Mouse (Mus musculus) kidney, adult 2 months (tissue): Measurements from ENCODE around the gene Arvcf. TPM values are rescaled to one million over a fixed set of nuclear protein-coding genes. Genes with fewer than 3 reads are reported as not detected.
A peak's percentile ranks its signal among the peaks of the same experiment; 100 is the strongest.

ENCODE experiments used
- DNase-seq: peaks from one replicate; pipeline ENCODE4 v3.0.0; 2021
- H3K27ac ChIP-seq: fragments of 200-500 bp; 2 replicates; pipeline ENCODE4 v1.5.1; 2012; ENCODE audit warnings: low read depth, low read length, control low read depth, inconsistent platforms; ENCODE audit not compliant: insufficient read depth
- H3K27me3 ChIP-seq: fragments of 200-500 bp; replicated peaks from 2 replicates; pipeline ENCODE4 v1.6.1; 2012; ENCODE audit warnings: mild to moderate bottlenecking, moderate library complexity, low read length, inconsistent platforms; ENCODE audit not compliant: control insufficient read depth, insufficient read depth
- H3K36me3 ChIP-seq: fragments of 200-500 bp; 2 replicates; pipeline ENCODE4 v1.6.1; 2012; ENCODE audit warnings: mild to moderate bottlenecking, moderate library complexity, low read length, inconsistent platforms; ENCODE audit not compliant: control insufficient read depth, insufficient read depth
- H3K4me1 ChIP-seq: fragments of 200-500 bp; 2 replicates; pipeline ENCODE4 v1.6.1; 2011; ENCODE audit warnings: low read length; ENCODE audit not compliant: control insufficient read depth, insufficient read depth
- H3K4me3 ChIP-seq: fragments of 200-500 bp; 2 replicates; pipeline ENCODE4 v1.5.1; 2011; ENCODE audit warnings: mild to moderate bottlenecking, low read depth, low read length, control low read depth; ENCODE audit not compliant: insufficient read depth
- CTCF ChIP-seq: fragments of 200-500 bp; conservative IDR thresholded peaks from 2 replicates; pipeline ENCODE4 v1.5.1; 2011; ENCODE audit warnings: low read depth, mild to moderate bottlenecking, control low read depth, low read length, moderate library complexity, mixed read lengths; ENCODE audit not compliant: insufficient read depth, insufficient read length
- POLR2A ChIP-seq: fragments of 200-500 bp; IDR thresholded peaks from one replicate; pipeline ENCODE4 v1.6.1; 2011; ENCODE audit warnings: low read depth, low read length, control low read depth
- WGBS: fragments of 180-500 bp; shearing (Covaris S2); methylation state at CpG from one replicate; pipeline ENCODE4 v1.1.7; 2018; 5-methylcytosine and 5-hydroxymethylcytosine counted together
- polyA plus RNA-seq: library from polyadenylated mRNA; depleted of rRNA; stranded (reverse); fragments of >200 nt; gene quantifications from 2 replicates; pipeline ENCODE4 v1.2.3, GENCODE M21; 2012

Gene Arvcf
- polyA plus RNA-seq, 1 experiment = 94.2 TPM

DNA sequence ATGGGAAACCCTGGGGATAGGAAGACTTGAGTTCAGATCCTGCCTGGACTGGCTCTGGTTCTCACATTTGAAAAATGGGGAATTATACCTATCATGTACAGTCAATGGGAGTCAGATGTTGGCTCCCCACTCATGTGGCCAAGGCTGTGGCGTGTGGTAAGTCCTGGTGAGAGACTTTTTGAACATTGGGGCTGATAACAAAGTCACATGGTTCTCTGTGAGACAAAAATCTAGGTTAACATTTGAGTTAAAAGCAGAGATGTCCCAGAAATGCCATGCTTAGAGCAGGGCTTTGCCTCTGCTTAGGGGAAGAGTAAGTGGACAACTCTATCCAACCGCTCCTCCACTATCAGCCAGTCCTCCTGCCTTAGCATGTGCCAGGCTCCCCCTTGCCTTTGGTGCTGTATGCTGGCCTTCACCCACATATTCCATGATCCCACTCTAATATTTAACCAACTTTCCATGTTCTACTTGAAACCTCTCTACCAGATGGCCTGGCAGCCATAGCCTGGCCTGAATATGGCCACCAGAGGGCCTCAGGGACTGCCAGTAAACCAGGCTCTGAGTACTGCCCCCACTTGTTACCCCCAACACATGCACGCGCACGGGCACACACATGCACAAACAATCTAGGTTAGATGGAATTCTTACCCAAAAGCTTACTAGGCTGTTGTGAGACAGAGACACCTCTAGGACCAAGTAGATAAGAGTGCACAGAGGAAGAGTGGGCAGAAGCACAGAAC lies 3.5 kb downstream of the Arvcf start:
- no peak overlapping the region for H3K4me3 ChIP-seq
- no peak for TF ChIP-seq POLR2A
- TF ChIP-seq CTCF = peak; percentile 73
- DNase-seq = peak; percentile 73
- no peaks in the 10 kb centered on the region for H3K4me1 ChIP-seq
- H3K27me3 ChIP-seq = no peaks in the 10 kb centered on the region
- H3K36me3 ChIP-seq = no peaks in the 10 kb centered on the region
- no peak overlapping the region for H3K27ac ChIP-seq
- 43% methylated on average over 5 of the region's 5 CpGs for WGBS

DNA sequence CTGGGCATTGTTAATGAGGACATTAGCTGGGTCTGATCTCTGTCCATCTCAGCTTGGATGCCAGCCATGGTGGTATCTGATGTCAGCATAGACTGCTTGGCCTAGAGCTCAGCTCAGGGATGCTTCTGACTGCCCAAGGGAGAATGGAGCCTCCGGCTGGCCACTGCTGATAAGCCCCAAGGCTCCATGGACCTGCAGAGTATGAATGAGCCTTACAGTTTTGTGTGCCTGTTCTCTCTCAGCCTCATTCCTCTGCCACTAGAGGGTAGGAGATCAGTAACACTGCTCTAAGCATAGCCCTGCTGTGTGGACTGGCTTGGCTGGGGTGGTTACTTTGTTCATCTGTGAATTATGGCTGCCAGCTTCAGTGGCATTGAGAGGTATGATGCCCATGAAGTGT lies 5.1 kb downstream of the Arvcf start:
- Histone ChIP-seq H3K36me3 (no peaks in the 10 kb centered on the region), H3K27me3 (no peaks in the 10 kb centered on the region), H3K4me3 (no peak overlapping the region), H3K27ac (no peak overlapping the region), H3K4me1 (no peaks in the 10 kb centered on the region)
- no peak for TF ChIP-seq CTCF
- 76% methylated on average over 1 of the region's 1 CpGs for WGBS
- DNase-seq = no peak

DNA sequence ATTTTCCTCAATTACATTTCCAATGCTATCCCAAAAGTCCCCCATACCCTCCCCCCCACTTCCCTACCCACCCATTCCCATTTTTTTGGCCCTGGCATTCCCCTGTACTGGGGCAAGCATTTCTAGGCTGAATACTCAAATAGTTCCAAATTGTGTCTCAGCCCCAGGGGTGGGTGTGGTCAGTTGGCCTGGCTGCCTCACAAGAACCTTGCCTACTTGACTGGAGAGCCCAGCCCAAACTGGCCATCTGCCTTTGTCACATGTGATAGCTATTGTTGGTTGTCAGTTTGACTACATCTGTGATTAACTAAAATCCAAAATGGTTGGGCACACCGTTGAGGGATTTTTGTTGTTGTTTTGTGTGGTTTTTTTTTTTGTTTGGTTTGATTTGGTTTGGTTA lies 9.0 kb downstream of the Arvcf start:
- Histone ChIP-seq H3K27me3 (no peaks in the 10 kb centered on the region), H3K27ac (no peak overlapping the region), H3K4me1 (no peaks in the 10 kb centered on the region), H3K4me3 (no peak overlapping the region), H3K36me3 (no peaks in the 10 kb centered on the region)
- WGBS = 71% methylated on average over 1 of the region's 1 CpGs
- no peak for TF ChIP-seq CTCF
- TF ChIP-seq POLR2A = no peak
- DNase-seq = no peak

DNA sequence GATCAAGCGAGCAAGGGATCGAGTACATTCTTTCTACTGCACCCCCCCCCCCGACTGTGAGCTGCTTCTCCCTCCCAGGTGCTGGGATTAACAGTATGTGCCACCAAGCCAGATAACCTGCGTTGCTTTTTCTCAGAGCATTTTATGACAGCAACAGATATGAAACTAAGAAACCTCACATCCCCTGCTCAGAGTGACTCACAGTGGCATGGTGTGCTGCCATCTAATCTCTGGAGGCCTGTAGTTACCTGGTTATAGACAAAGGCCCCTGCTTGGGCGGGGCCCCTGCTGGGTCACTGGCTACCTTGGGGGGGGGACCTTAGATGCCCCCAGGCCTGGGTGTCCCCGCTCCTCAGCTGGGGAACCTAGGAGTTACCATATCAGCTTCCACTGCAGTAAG lies 10.0 kb downstream of the Arvcf start:
- H3K4me3 ChIP-seq = no peak overlapping the region
- no peak overlapping the region for H3K27ac ChIP-seq
- H3K27me3 ChIP-seq = no peaks in the 10 kb centered on the region
- no peaks in the 10 kb centered on the region for H3K36me3 ChIP-seq
- DNase-seq = no peak
- TF ChIP-seq POLR2A (no peak), CTCF (no peak)
- 86% methylated on average over 6 of the region's 6 CpGs for WGBS
- H3K4me1 ChIP-seq = 0 out of 2 replicates have a peak, but pooled peaks cover under 1% of the 10 kb centered on the region

DNA sequence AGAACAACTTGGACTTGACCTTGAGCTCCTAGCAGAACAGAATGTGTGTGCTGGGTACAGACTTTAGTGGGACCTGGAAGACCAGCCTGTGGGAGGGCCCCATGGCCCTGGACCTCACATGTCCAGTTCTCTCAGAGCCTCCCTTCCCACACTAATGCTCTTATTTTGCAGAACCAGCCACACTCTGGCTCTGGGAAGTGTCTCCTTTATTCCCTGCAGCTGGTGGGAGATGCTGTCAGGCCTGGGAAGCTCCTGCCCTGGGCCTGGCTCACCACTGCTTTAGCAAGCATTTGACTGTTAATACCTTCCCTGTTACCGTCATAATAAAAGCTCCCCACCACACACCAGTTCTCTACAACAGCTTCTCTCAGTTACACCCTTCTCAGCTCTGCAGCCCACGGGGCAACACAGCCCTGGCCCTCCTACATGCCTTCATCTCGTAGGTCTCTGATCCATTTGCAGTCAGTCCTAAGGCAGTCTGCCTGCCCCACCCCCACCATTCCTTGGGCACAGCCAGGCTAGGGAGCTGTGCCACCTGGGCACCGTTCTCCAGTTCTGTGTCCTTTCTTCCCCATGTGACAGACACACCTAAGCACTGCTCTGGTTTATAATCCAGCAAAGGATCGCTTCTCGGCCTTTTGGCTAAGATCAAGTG lies 12.3 kb downstream of the Arvcf start:
- H3K36me3 ChIP-seq = no peaks in the 10 kb centered on the region
- no peak overlapping the region for H3K27ac ChIP-seq
- TF ChIP-seq POLR2A (no peak), CTCF (no peak)
- whole genome bisulfite sequencing = 55% methylated on average over 6 of the region's 6 CpGs
- H3K4me1 ChIP-seq = 0 out of 2 replicates have a peak, but pooled peaks cover 5% of the 10 kb centered on the region
- DNase-seq = no peak
- no peaks in the 10 kb centered on the region for H3K27me3 ChIP-seq
- H3K4me3 ChIP-seq = no peak overlapping the region

DNA sequence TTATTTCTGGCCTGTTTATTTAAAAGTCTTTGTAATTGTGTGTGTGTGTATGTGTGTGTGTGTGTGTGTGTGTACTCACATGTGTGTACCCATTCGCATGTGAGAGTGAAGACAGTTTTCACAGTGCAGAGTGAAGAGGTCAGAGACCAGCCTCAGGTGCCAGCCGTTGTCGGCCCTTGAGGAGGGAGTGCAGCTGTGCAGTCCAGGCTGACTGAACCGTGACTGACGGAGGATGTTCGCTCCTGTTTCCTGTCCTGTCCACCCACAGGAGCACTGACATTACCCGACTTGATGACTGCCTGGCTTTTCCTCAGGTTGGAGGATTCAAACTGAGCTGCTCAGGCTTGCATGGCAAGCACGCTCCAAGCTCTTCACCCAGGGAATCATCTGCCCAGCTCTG lies 15.0 kb downstream of the Arvcf start:
- no peaks in the 10 kb centered on the region for H3K36me3 ChIP-seq
- TF ChIP-seq POLR2A (no peak), CTCF (no peak)
- H3K27me3 ChIP-seq = no peaks in the 10 kb centered on the region
- no peak overlapping the region for H3K27ac ChIP-seq
- H3K4me1 ChIP-seq = 0 out of 2 replicates have a peak, but pooled peaks cover 5% of the 10 kb centered on the region
- H3K4me3 ChIP-seq = no peak overlapping the region
- peak; percentile 74 for DNase-seq
- WGBS = 39% methylated on average over 8 of the region's 8 CpGs

DNA sequence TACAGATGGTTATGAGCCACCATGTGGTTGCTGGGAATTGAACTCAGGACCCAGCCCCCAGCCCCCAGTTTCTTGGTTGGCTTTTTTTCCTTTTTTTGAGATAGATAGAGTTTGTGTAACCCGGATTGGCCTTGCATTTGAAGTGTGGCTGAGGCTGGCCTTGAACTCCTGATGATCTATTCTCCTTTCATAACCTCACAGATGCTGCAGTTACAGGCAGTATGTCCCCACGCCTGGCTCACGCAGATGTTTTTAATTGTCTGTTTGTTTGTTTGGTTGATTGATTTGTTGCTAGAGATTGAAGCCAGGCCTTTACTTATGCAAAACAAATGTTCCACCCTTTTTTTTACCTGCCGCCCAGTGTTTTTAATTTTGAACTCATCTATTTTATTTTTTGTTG lies 18.9 kb downstream of the Arvcf start:
- H3K4me1 ChIP-seq = 0 out of 2 replicates have a peak, but pooled peaks cover 5% of the 10 kb centered on the region
- no peak overlapping the region for H3K4me3 ChIP-seq
- no peaks in the 10 kb centered on the region for H3K27me3 ChIP-seq
- DNase-seq = no peak
- H3K36me3 ChIP-seq = no peaks in the 10 kb centered on the region
- H3K27ac ChIP-seq = no peak overlapping the region
- no peak for TF ChIP-seq CTCF
- no peak for TF ChIP-seq POLR2A
- WGBS = 91% methylated on average over 4 of the region's 4 CpGs
